Mouse (Mus musculus) MEL (cell line): ENCODE measurements at regions not wholly inside any gene's neighbourhood (a gene's known extent, or its start where the extent isn't known, plus 50 kb on each side); places are given as distances from the start of the nearest gene placed in this dataset.

Source experiments
- DNase-seq: peaks from one replicate; pipeline ENCODE4 v3.0.0; 2011; ENCODE audit warnings: low read depth, low spot score
- H3K27ac ChIP-seq: 2 replicates; pipeline ENCODE4 v1.5.1; 2012; ENCODE audit warnings: low read depth, mild to moderate bottlenecking, control low read depth, low read length, moderate library complexity; ENCODE audit not compliant: control insufficient read depth
- H3K27me3 ChIP-seq, 2 experiments: fragments of 150-350 bp in 1 of 2; sonication (generic) in 1 of 2; 2 replicates each; pipeline ENCODE4 v1.6.1; 2012; ENCODE audit warnings: low read length in 2 of 2, mild to moderate bottlenecking in 2 of 2, improper control_type of control experiment in 1 of 2, moderate library complexity in 1 of 2; ENCODE audit not compliant: insufficient read depth in 2 of 2, control insufficient read depth in 1 of 2
- H3K36me3 ChIP-seq, 2 experiments: 2 replicates each; pipeline ENCODE4 v1.6.1; 2012 to 2014; ENCODE audit warnings: low read length in 2 of 2, improper control_type of control experiment in 1 of 2, inconsistent platforms in 1 of 2, mild to moderate bottlenecking in 1 of 2; ENCODE audit not compliant: insufficient read depth in 2 of 2, control insufficient read depth in 1 of 2
- H3K4me1 ChIP-seq, 2 experiments: fragments of 150-350 bp in 1 of 2; sonication (generic) in 1 of 2; 2 replicates each; pipeline ENCODE4 v1.6.1; 2012; ENCODE audit warnings: low read length in 2 of 2, improper control_type of control experiment in 1 of 2, mild to moderate bottlenecking in 1 of 2; ENCODE audit not compliant: insufficient read depth in 2 of 2, control insufficient read depth in 1 of 2
- H3K4me3 ChIP-seq, 2 experiments: fragments of 150-350 bp in 1 of 2; sonication (generic) in 1 of 2; 2 replicates each; pipeline ENCODE4 v1.5.1; 2012; ENCODE audit warnings: low read depth in 2 of 2, low read length in 2 of 2, mild to moderate bottlenecking in 2 of 2, moderate library complexity in 2 of 2, control low read depth in 1 of 2, improper control_type of control experiment in 1 of 2; ENCODE audit not compliant: control insufficient read depth in 1 of 2, insufficient read depth in 1 of 2
- H3K79me2 ChIP-seq: 2 replicates; pipeline ENCODE4 v1.6.1; 2012; ENCODE audit warnings: mild to moderate bottlenecking, low read length, moderate library complexity; ENCODE audit not compliant: control insufficient read depth, poor library complexity, insufficient read depth
- H3K9ac ChIP-seq: 2 replicates; pipeline ENCODE4 v1.6.1; 2012; ENCODE audit warnings: low read depth, mild to moderate bottlenecking, control low read depth, low read length, moderate library complexity; ENCODE audit not compliant: control insufficient read depth, poor library complexity, severe bottlenecking
- H3K9me3 ChIP-seq: fragments of 150-350 bp; sonication (generic); replicated peaks from 2 replicates; pipeline ENCODE4 v1.6.1; 2012; ENCODE audit warnings: mild to moderate bottlenecking, low read length, improper control_type of control experiment, moderate library complexity; ENCODE audit not compliant: insufficient read depth
- CHD2 ChIP-seq: IDR thresholded peaks from 2 replicates; pipeline ENCODE4 v1.6.1; 2011; ENCODE audit warnings: low read length, improper control_type of control experiment
- CTCF ChIP-seq, 3 experiments: IDR thresholded peaks in 2 of 3; conservative IDR thresholded peaks in 1 of 3; 2 replicates each; pipeline ENCODE4 v1.5.1; 2011 to 2012; ENCODE audit warnings: low read length in 3 of 3, low read depth in 2 of 3, mild to moderate bottlenecking in 2 of 3, improper control_type of control experiment in 1 of 3, inconsistent platforms in 1 of 3, mixed read lengths in 1 of 3, moderate library complexity in 1 of 3; ENCODE audit not compliant: control insufficient read depth in 1 of 3, insufficient read depth in 1 of 3, poor library complexity in 1 of 3, severe bottlenecking in 1 of 3
- ELF1 ChIP-seq: IDR thresholded peaks from 2 replicates; pipeline ENCODE4 v1.6.1; 2014; ENCODE audit warnings: low read depth, mild to moderate bottlenecking, inconsistent platforms, low read length, improper control_type of control experiment, moderate library complexity
- EP300 ChIP-seq, 2 experiments: IDR thresholded peaks; 2 replicates each; pipeline ENCODE4 v1.6.1; 2011; ENCODE audit warnings: improper control_type of control experiment in 2 of 2, low read length in 2 of 2, low read depth in 1 of 2, mild to moderate bottlenecking in 1 of 2
- ETS1 ChIP-seq: IDR thresholded peaks from 2 replicates; pipeline ENCODE4 v1.6.1; 2012; ENCODE audit warnings: low read depth, mild to moderate bottlenecking, inconsistent platforms, low read length, improper control_type of control experiment, moderate library complexity
- GABPA ChIP-seq: IDR thresholded peaks from 2 replicates; pipeline ENCODE4 v1.6.1; 2012; ENCODE audit warnings: low read depth, mild to moderate bottlenecking, inconsistent platforms, low read length, improper control_type of control experiment, moderate library complexity
- GATA1 ChIP-seq: IDR thresholded peaks from 2 replicates; pipeline ENCODE4 v1.6.1; 2011; ENCODE audit warnings: low read depth, low read length, improper control_type of control experiment
- HCFC1 ChIP-seq: IDR thresholded peaks from 2 replicates; pipeline ENCODE4 v1.6.1; 2012; ENCODE audit warnings: low read depth, mild to moderate bottlenecking, inconsistent platforms, low read length, improper control_type of control experiment, moderate library complexity
- MAFK ChIP-seq: IDR thresholded peaks from 2 replicates; pipeline ENCODE4 v1.6.1; 2011; ENCODE audit warnings: low read depth, mild to moderate bottlenecking, low read length, improper control_type of control experiment, borderline replicate concordance
- MAZ ChIP-seq: IDR thresholded peaks from 2 replicates; pipeline ENCODE4 v1.6.1; 2012; ENCODE audit warnings: low read depth, mild to moderate bottlenecking, inconsistent platforms, low read length, improper control_type of control experiment
- MXI1 ChIP-seq: IDR thresholded peaks from 2 replicates; pipeline ENCODE4 v1.6.1; 2011; ENCODE audit warnings: mild to moderate bottlenecking, low read depth, low read length, improper control_type of control experiment
- MYB ChIP-seq: IDR thresholded peaks from 2 replicates; pipeline ENCODE4 v1.6.1; 2011; ENCODE audit warnings: mild to moderate bottlenecking, low read depth, low read length, improper control_type of control experiment
- NELFE ChIP-seq: IDR thresholded peaks from 2 replicates; pipeline ENCODE4 v1.6.1; 2011; ENCODE audit warnings: low read depth, low read length, improper control_type of control experiment
- NRF1 ChIP-seq: IDR thresholded peaks from 2 replicates; pipeline ENCODE4 v1.6.1; 2014; ENCODE audit warnings: low read depth, mild to moderate bottlenecking, inconsistent platforms, low read length, improper control_type of control experiment, moderate library complexity; ENCODE audit not compliant: poor library complexity, insufficient read depth, severe bottlenecking
- POLR2A ChIP-seq, 2 experiments: IDR thresholded peaks; 2 replicates each; pipeline ENCODE4 v1.6.1; 2011 to 2012; ENCODE audit warnings: low read length in 2 of 2, mild to moderate bottlenecking in 2 of 2, control low read depth in 1 of 2, improper control_type of control experiment in 1 of 2, low read depth in 1 of 2, moderate library complexity in 1 of 2; ENCODE audit not compliant: control insufficient read depth in 1 of 2, insufficient read depth in 1 of 2, poor library complexity in 1 of 2
- RAD21 ChIP-seq: IDR thresholded peaks from 2 replicates; pipeline ENCODE4 v1.6.1; 2011; ENCODE audit warnings: mild to moderate bottlenecking, low read depth, low read length, improper control_type of control experiment
- SIN3A ChIP-seq: IDR thresholded peaks from 2 replicates; pipeline ENCODE4 v1.6.1; 2012; ENCODE audit warnings: low read length, improper control_type of control experiment, inconsistent platforms
- TAL1 ChIP-seq: IDR thresholded peaks from 2 replicates; pipeline ENCODE4 v1.6.1; 2012; ENCODE audit warnings: mild to moderate bottlenecking, inconsistent platforms, low read length, moderate library complexity, mixed read lengths
- TBP ChIP-seq: IDR thresholded peaks from 2 replicates; pipeline ENCODE4 v1.8.0; 2011; ENCODE audit warnings: low read depth, low read length, improper control_type of control experiment
- UBTF ChIP-seq: IDR thresholded peaks from 2 replicates; pipeline ENCODE4 v1.6.1; 2012; ENCODE audit warnings: low read depth, mild to moderate bottlenecking, inconsistent platforms, low read length, improper control_type of control experiment, moderate library complexity, borderline replicate concordance; ENCODE audit not compliant: insufficient read depth
- ZC3H11A ChIP-seq: IDR thresholded peaks from 2 replicates; pipeline ENCODE4 v1.6.1; 2012; ENCODE audit warnings: low read depth, mild to moderate bottlenecking, inconsistent platforms, low read length, improper control_type of control experiment
- ZKSCAN1 ChIP-seq: IDR thresholded peaks from 2 replicates; pipeline ENCODE4 v1.6.1; 2012; ENCODE audit warnings: low read depth, mild to moderate bottlenecking, inconsistent platforms, low read length, improper control_type of control experiment, moderate library complexity
- ZMIZ1 ChIP-seq: IDR thresholded peaks from 2 replicates; pipeline ENCODE4 v1.6.1; 2012; ENCODE audit warnings: low read depth, mild to moderate bottlenecking, inconsistent platforms, low read length, improper control_type of control experiment, moderate library complexity
- ZNF384 ChIP-seq: IDR thresholded peaks from 2 replicates; pipeline ENCODE4 v1.6.1; 2012; ENCODE audit warnings: low read depth, mild to moderate bottlenecking, inconsistent platforms, low read length, improper control_type of control experiment

DNA sequence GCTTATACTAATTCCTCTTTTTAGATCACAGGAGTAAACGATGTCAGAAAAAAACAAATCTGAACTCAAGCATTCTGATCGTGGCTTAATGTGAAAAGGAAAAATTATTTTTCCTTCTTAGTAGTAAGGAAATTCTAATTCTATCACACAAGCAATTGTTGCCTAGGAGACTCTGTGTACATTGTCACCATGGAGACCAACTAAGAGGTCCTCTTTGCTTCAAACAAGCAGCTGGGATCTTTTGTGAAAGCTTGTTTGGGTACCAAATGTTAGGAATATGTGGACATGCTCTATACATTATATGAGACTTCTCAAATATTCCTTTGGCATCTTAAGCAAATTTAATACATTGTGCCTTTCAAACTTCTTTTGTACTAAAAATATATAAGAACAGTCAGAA, 345.9 kb upstream of the Atp10a start:
- H3K27me3 ChIP-seq: no peaks in the 10 kb centered on the region
- no peak overlapping the region for H3K9ac ChIP-seq
- no peak overlapping the region for H3K4me3 ChIP-seq
- H3K36me3 ChIP-seq: no peaks in the 10 kb centered on the region
- DNase-seq: no peak
- no peaks in the 10 kb centered on the region for H3K9me3 ChIP-seq
- H3K79me2 ChIP-seq: no peaks in the 10 kb centered on the region
- H3K27ac ChIP-seq: no peak overlapping the region
- no peaks in the 10 kb centered on the region for H3K4me1 ChIP-seq
- TF ChIP-seq ETS1 (no peak), MYB (no peak), UBTF (no peak), CTCF (IDR thresholded peaks at IDR 0.05 in 2 of 3, conservative IDR thresholded peaks at IDR 0.05 in 1 of 3; ENCODE audit: control insufficient read depth in 1 of 3, insufficient read depth in 1 of 3, low read depth in 2 of 3, low read length in 3 of 3, poor library complexity in 1 of 3, severe bottlenecking in 1 of 3) (no peak), MXI1 (no peak), GATA1 (no peak), RAD21 (no peak), EP300 (IDR thresholded peaks at IDR 0.05; ENCODE audit: low read depth in 1 of 2, low read length in 2 of 2) (no peak), TAL1 (no peak), TBP (no peak), POLR2A (IDR thresholded peaks at IDR 0.05; ENCODE audit: control insufficient read depth in 1 of 2, insufficient read depth in 1 of 2, low read depth in 1 of 2, low read length in 2 of 2, poor library complexity in 1 of 2) (no peak), ZMIZ1 (no peak), ELF1 (no peak), SIN3A (no peak), GABPA (no peak), ZNF384 (no peak), NRF1 (no peak), MAZ (no peak), NELFE (no peak), HCFC1 (no peak)

DNA sequence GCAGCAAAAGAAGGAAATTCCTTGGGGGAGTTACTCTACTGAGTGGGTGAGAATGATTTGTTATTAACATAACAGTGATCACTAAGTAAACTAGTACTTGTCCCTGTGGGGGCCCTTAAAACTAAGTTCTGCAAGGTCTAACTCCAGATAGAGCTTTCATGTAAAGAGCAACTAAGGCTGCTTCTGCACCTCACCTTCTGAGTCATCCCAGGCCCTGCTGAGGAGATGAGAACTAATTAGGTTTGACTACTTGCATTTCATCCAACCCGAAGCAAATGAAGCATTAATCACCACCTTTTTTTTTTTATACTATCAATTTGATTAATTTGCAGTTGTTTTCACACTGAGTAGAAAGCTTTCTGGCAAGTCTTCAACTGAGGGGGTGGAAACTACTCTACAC, 333.6 kb upstream of the Atp10a start:
- H3K36me3 ChIP-seq: no peaks in the 10 kb centered on the region
- no peak overlapping the region for H3K27ac ChIP-seq
- TF ChIP-seq MAFK (no peak), GABPA (no peak), ZKSCAN1 (no peak), ZNF384 (no peak), CHD2 (no peak), ZC3H11A (no peak)
- no peak for DNase-seq
- H3K9me3 ChIP-seq: no peaks in the 10 kb centered on the region
- H3K4me3 ChIP-seq: no peak overlapping the region
- no peak overlapping the region for H3K9ac ChIP-seq
- H3K27me3 ChIP-seq: no peaks in the 10 kb centered on the region
- no peaks in the 10 kb centered on the region for H3K4me1 ChIP-seq
- no peaks in the 10 kb centered on the region for H3K79me2 ChIP-seq
